Mouse (Mus musculus) E14TG2a.4 (cell line): ENCODE results near the gene Rnf39.

Experiments
- CTCF ChIP-seq: conservative IDR thresholded peaks from 2 replicates; pipeline ENCODE4 v1.5.1; 2014; ENCODE audit warnings: low read length
- NANOG ChIP-seq: IDR thresholded peaks from 2 replicates; pipeline ENCODE4 v1.6.1; 2014; ENCODE audit warnings: borderline replicate concordance, low read length, mixed read lengths

DNA sequence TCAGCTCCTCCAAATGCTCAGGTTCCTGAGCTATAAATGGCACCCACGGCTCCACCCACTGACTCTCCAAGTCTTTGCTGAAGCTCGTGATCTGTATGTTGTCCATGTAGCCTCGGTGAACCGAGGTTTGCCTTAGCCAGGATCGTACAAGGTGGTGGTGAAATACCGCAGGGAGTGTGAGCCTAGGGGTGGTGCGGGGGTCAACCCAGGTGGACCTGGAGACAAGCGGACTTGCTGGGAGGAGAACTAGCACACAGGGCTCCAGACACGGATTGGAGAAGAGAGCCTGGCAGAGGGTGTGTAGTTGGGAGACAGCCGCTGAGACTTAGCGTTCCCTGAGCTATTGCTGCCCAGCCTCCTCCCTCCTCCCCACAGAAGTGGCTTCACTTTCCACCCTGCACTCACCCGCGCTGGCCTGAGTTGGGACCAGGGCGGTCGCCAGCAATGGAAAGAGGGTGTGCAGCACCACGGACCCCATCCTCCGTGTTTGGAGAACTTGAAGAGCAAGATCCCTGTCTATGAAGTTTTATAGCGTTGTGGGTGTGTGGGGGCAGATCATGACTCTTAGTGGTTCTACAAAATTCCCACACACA is 38.6 kb downstream of the Rnf39 start, which contains the start of gene 2410137M14Rik:
- TF ChIP-seq CTCF (no peak), NANOG (no peak)
